Mouse (Mus musculus) cerebellum, adult 2 months (tissue): ENCODE results near the gene Mrps27. TPM values are rescaled to one million over a fixed set of nuclear protein-coding genes. Genes with fewer than 3 reads are reported as not detected.

Source experiments
- DNase-seq, 2 experiments: peaks; one replicate each; pipeline ENCODE4 v3.0.0; 2021
- H3K27ac ChIP-seq: fragments of 200-500 bp; 2 replicates; pipeline ENCODE4 v1.5.1; 2012; ENCODE audit warnings: low read length, control low read depth, inconsistent platforms; ENCODE audit not compliant: insufficient read depth
- H3K27me3 ChIP-seq: fragments of 200-500 bp; 2 replicates; pipeline ENCODE4 v1.6.1; 2012; ENCODE audit warnings: inconsistent platforms, mild to moderate bottlenecking, low read length, moderate library complexity; ENCODE audit not compliant: control insufficient read depth, insufficient read depth
- H3K4me1 ChIP-seq: fragments of 200-500 bp; 2 replicates; pipeline ENCODE4 v1.6.1; 2011; ENCODE audit warnings: low read length; ENCODE audit not compliant: control insufficient read depth, insufficient read depth
- H3K4me3 ChIP-seq: fragments of 200-500 bp; replicated peaks from 2 replicates; pipeline ENCODE3; 2011; ENCODE audit warnings: mild to moderate bottlenecking, low read depth, low read length, control low read depth; ENCODE audit not compliant: insufficient read depth
- CTCF ChIP-seq: fragments of 200-500 bp; IDR thresholded peaks from 2 replicates; pipeline ENCODE4 v1.5.1; 2011; ENCODE audit warnings: low read depth, mild to moderate bottlenecking, control low read depth, low read length, moderate library complexity, borderline replicate concordance; ENCODE audit not compliant: insufficient read depth
- POLR2A ChIP-seq: fragments of 200-500 bp; IDR thresholded peaks from 2 replicates; pipeline ENCODE4 v1.6.1; 2011; ENCODE audit warnings: low read length, control low read depth, borderline replicate concordance; ENCODE audit not compliant: insufficient read depth
- whole genome bisulfite sequencing: fragments of 180-500 bp; shearing (Covaris S2); methylation state at CpG from one replicate; pipeline ENCODE4 v1.1.7; 2018; 5-methylcytosine and 5-hydroxymethylcytosine counted together
- polyA plus RNA-seq: library from polyadenylated mRNA; depleted of rRNA; stranded (reverse); fragments of >200 nt; gene quantifications from 2 replicates; pipeline ENCODE4 v1.2.3, GENCODE M21; 2012

The Mrps27 gene
- polyA plus RNA-seq, 1 experiment: 38.5 TPM

- TF ChIP-seq POLR2A (no peak), CTCF (no peak)
- Histone ChIP-seq H3K27ac (no peak overlapping the region), H3K4me3 (no peak overlapping the region), H3K27me3 (no peaks in the 10 kb centered on the region), H3K4me1 (no peaks in the 10 kb centered on the region)
- no peak for DNase-seq
- WGBS: 78% methylated on average over 4 of the region's 4 CpGs
These were observed 13.3 kb upstream of the Mrps27 start for GRCm38 (mm10) chr13:99331255-99331654.

DNA sequence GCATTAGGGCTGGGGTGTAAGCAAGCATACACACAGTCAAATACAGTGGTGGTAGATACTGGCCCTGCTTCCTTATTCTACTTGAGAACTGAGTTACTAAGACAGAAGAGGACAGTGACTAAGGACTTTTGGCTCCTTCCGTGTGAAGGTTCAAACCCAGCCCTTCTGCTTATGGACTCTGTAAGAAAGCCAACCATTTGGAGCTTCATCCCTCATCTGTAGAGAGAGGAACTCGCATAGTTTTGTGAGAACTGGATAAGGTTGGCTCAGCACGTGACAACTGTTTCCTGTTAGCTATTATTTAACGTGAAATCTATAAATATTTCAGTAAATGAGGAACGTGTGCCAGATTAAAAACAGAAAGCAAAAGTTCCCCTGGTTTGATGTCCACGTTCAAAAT is 7.1 kb upstream of the Mrps27 start:
- no peak overlapping the region for H3K27ac ChIP-seq
- no peaks in the 10 kb centered on the region for H3K27me3 ChIP-seq
- DNase-seq: no peak
- WGBS: 89% methylated on average over 6 of the region's 6 CpGs
- H3K4me1 ChIP-seq: no peaks in the 10 kb centered on the region
- TF ChIP-seq CTCF (no peak), POLR2A (no peak)
- no peak overlapping the region for H3K4me3 ChIP-seq

DNA sequence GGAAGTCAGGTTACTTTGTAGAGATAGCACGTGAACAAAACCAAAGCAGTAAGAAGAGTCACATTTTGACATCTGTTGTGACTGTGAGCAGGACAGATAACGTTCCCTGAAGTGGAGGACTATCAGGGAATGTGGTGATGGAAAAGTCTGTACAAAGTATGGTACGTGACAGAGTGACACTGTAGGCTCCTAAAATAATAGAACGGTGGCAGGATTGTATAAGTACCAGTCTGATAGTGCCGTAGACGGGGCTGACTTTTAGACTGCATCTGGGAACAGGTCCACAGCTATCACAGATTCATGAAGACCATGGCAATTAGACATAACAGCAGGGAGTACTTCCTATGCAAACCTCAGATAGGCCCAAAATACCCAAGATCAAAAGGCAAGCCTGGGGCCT is 3.1 kb upstream of the Mrps27 start:
- TF ChIP-seq POLR2A (no peak), CTCF (no peak)
- DNase-seq: no peak
- H3K27ac ChIP-seq: no peak overlapping the region
- H3K4me1 ChIP-seq: no peaks in the 10 kb centered on the region
- H3K4me3 ChIP-seq: no peak overlapping the region
- WGBS: 95% methylated on average over 6 of the region's 6 CpGs
- no peaks in the 10 kb centered on the region for H3K27me3 ChIP-seq

DNA sequence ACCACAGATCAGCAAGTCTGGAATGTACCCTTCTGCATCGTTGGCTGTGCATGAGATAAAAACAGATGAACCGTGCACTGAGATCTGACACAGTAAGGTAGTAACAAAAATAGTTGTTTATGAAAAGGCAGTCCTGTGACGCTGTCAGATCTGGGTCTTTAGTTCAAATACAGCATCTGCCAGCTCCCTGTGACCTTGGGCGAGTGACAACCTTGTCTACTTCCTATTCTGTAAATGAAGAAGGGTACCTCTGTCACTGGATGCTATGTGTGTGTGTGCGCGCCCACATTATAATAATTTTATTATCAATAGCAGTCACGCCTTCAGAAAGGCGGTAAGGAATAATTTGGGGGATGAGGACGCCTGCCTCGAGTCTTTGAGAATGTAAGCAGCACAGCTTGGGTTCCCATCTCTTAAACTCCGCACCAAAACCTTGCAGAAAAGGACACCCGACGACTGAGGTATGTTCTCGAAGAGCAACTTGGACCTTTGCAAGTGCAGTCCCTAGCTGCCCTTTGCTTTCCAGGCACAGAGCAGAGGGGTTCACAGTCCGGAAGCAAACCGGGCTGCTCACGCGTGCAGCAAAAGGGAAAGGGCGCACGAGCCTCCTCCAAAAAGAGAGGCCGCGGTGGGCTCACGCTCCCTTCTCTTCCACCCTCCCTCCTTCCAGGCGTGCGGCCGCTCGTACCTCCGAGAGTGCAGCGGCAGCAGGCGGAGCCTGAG is 549 bp upstream of the Mrps27 start:
- peak overlapping the region; percentile 81 for H3K4me3 ChIP-seq

DNA sequence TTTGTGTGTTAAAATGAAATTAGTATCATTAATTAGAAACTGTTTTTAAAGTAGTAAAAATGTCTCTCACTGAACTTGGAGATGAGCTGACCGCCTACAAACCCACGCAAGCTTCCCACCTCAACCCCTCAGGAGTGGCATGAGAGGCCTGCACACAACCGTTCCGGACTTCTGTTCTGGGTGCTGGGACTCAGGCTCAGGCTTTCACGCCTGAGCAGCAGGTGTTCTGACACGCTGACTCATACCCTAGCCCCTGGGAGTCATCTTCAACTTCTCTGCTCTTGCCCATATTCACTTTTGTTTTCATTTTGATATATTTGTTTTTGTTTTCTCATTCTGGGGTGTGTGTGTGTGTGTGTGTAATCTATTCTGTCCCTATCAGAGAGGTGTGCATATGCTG is 5.4 kb downstream of the Mrps27 start:
- no peaks in the 10 kb centered on the region for H3K4me1 ChIP-seq
- H3K27ac ChIP-seq: no peak overlapping the region
- H3K27me3 ChIP-seq: no peaks in the 10 kb centered on the region
- 83% methylated on average over 6 of the region's 6 CpGs for WGBS
- no peak overlapping the region for H3K4me3 ChIP-seq
- no peak for TF ChIP-seq POLR2A
- DNase-seq: no peak

More for the DNA sequence above, 549 bp upstream of the Mrps27 start:
- TF ChIP-seq POLR2A (no peak), CTCF (no peak)
- no peaks in the 10 kb centered on the region for H3K4me1 ChIP-seq
- no peaks in the 10 kb centered on the region for H3K27me3 ChIP-seq
- no peak for DNase-seq
- H3K27ac ChIP-seq: peak overlapping the region; percentile 78
- WGBS: 1% methylated on average over 30 of the region's 30 CpGs

- Histone ChIP-seq H3K4me1 (no peaks in the 10 kb centered on the region), H3K27me3 (no peaks in the 10 kb centered on the region)
- 79% methylated on average over 8 of the region's 8 CpGs for WGBS
These were observed 6.6 kb downstream of the Mrps27 start for GRCm38 (mm10) chr13:99351186-99351585.

GRCm38 (mm10) chr13:99351596-99351995 is 7.0 kb downstream of the Mrps27 start:
- no peaks in the 10 kb centered on the region for H3K4me1 ChIP-seq
- H3K27ac ChIP-seq: no peak overlapping the region
- no peak overlapping the region for H3K4me3 ChIP-seq
- TF ChIP-seq CTCF: no peak
- TF ChIP-seq POLR2A: no peak
- DNase-seq: no peak
- 79% methylated on average over 3 of the region's 3 CpGs for WGBS
- no peaks in the 10 kb centered on the region for H3K27me3 ChIP-seq

More at GRCm38 (mm10) chr13:99351186-99351585, 6.6 kb downstream of the Mrps27 start:
- no peak overlapping the region for H3K4me3 ChIP-seq
- no peak for DNase-seq
- TF ChIP-seq POLR2A (no peak), CTCF (no peak)
- H3K27ac ChIP-seq: no peak overlapping the region

DNA sequence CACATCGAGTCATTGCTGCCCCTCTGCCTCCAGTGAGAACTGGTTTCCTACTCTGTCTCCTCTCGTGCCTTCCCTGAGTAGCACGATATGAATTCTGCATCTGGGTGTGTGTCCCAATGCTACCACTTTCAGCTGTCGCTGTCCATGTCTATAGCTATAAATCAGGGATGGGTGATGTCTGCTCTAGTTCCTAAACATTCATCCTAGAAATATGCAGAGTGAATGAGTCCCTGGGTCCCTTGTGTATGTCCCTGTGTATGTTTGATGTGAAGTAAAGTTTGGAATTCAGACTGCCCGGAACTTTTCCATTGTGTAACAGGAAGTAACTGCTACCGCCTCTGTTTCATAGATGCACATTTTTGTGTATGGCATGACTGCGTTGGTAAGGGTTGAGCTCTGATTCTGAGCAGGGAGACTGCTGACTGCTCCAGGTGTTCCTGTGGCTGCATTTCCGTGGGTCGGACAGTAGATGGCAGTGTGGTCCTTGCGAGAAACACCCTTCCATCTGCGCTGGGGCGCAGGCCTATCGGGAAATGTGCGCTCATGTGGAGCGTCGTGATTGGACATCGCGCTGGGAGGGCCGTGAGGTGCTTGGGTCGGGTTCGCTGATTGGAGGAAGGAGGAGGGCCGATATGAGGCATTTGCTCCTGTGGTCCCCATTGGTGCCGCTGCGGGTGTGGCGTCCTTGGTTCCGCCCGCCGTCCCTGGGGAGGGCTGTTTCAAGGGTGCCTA is 8.3 kb downstream of the Mrps27 start:
- Histone ChIP-seq H3K27ac (no peak overlapping the region), H3K4me1 (no peaks in the 10 kb centered on the region), H3K4me3 (peak overlapping the region; percentile 52), H3K27me3 (no peaks in the 10 kb centered on the region)
- peak; percentile 94 to 98 for DNase-seq
- TF ChIP-seq POLR2A (no peak), CTCF (peak; percentile 100)
- 11% methylated on average over 28 of the region's 28 CpGs for WGBS
